Mouse (Mus musculus) left cerebral cortex, adult 9 months (tissue): ENCODE measurements around the gene Gm44511.
A peak's percentile ranks its signal among the peaks of the same experiment; 100 is the strongest.
"Not testable (repeated sequence)": the region's sequence is repeated elsewhere in the genome, so short reads cannot be mapped to it uniquely, and the experiment has no call there.

Source experiments
- DNase-seq, 2 experiments: peaks; one replicate each; pipeline ENCODE4 v3.0.0; 2022; ENCODE audit warnings: low spot score in 2 of 2

The Gm44511 gene

GRCm38 (mm10) chr6:128799896-128800270, 26.2 kb downstream of the Gm44511 start:
- no peak for DNase-seq

DNA sequence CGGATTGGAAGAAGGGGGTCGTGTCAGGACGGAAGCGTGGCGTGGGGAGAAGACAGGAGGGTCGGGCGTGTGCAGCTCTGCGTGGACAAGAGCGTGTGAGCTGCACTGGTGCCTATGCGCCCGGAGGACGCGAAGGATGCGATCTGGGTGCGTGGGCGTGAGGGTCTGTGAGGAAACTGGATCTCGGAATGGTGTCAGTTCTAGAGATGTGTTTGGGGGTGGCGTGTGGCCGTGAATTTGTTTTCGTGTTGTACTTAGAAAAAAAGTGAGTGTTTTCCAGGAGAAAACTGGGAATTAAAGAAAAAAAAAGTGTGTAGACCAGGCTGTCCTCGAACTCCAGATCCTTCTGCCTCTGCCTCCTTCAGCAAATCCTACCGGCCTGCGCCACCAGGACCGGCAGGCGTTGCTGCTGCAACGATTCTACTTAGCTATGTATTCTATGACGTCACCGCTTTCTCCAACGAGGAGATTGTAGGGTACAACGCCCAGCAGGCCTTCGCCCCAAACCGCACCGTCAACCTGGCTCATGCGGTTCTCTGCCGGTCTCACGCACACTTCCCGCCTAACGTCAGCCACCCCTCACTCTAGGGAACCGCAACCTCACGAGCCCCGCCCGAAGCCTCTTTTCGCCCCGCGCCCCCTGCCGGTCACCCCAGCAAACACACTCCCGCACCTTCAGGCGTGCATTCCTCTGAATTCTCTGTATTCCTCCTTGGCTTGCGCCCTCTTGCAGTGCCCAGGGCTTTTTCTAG, 26.8 kb downstream of the Gm44511 start:
- peak; percentile 78 to 93 for DNase-seq

GRCm38 (mm10) chr6:128798772-128799143, 27.4 kb downstream of the Gm44511 start:
- DNase-seq = peak; percentile 53 to 88

DNA sequence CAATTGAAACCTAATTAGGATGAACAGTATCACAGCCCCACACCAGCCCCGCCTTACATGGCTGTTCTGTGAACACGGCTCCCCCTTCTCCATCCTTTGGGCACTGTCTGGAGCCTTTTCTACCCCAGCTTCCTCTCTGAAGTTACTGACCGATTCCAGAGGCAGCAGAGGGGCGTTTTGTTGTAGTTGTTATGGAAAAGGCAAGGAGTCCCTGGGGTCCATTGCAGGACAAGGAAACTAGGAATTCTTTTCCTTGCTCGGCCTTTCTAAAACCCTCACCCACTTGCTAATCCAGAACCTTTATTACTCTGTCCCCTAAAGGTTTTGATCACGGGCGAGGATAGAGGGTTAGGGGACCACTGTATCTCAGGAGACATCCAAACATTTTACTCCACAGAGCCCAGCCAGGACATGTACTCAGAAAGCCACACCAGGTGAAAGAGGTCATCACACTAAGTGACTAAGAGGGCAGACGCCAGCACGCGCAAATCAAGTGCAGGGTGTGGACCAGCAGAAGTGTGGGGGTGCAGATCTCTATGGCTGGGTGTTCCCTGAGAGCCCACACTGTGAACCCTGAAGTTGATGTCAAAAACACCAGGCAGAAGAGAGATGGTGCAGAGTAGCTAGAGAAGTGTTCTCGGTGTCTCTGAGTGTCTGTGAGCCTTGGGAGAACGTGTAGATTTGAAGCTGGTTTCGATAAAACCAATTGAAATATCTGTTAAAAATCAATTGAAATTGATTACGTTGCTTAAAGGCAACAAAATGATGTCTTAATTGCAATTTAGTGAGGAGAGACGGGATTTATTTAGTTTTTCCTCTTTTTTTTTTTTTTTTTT, 28.0 kb downstream of the Gm44511 start:
- DNase-seq = no peak

DNA sequence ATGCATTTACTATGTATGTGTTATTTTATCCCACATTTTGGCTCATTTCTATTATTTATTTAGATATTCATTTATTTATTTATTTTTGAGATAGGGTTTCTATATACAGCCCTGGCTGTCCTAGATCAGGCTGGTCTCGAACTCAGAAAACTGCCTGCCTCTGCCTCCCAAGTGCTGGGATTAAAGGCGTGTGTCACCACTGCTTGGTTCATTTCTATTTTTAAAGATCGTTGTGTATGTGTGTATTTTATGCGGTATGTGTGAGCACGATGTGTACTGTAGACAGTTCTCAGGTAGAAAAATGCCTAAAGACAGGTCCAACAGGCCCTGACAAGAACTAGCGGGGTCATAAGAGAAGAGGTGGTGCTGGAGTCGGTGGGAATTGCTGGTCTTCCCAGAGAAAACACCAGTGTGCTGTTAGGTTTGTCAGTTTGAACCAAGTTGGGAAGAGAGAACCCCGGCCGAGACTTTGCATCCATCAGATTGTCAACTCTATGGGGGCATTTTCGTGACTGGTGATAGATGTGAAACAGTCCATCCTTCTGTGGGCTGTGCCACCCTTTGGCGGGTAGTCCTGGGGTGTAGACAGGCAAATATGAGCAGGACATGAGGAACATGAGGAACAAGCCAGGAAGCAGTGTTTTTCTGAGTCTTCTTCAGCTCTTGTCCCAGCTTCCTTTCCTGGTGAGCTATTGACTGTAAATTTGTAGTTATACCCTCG, 28.8 kb downstream of the Gm44511 start:
- DNase-seq = no peak

DNA sequence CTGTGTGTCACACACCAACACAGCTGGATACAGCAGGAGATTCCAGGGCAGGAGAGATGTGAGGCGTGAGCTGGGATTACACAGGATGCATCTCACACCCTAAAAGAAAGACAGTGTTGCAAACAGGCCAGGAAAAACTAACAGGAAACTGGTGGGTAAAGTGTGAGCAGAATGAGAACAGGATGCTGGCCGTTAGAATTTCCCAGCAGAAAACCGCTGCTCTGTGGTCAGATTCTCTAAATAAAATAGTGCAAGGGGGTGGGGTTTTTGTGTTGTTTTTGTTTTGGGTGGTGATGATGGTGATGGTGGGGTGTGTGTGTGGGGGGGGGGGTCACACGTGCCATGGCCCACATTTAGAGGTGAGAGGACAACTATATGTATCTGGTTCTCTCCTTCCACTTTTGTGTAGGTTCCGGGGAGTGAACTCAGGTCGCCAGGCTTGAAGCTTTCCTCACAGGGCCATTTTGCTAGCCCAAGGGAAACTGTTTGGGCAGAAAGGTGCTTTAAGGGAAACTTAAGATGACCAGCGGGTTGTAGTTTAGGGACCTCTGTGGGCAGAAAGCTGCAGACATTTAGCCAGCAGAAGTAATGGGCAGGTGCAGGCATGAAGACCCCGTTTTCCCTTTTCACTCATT, 29.7 kb downstream of the Gm44511 start:
- DNase-seq = no peak

GRCm38 (mm10) chr6:128793734-128794133, 32.4 kb downstream of the Gm44511 start:
- DNase-seq = no peak

DNA sequence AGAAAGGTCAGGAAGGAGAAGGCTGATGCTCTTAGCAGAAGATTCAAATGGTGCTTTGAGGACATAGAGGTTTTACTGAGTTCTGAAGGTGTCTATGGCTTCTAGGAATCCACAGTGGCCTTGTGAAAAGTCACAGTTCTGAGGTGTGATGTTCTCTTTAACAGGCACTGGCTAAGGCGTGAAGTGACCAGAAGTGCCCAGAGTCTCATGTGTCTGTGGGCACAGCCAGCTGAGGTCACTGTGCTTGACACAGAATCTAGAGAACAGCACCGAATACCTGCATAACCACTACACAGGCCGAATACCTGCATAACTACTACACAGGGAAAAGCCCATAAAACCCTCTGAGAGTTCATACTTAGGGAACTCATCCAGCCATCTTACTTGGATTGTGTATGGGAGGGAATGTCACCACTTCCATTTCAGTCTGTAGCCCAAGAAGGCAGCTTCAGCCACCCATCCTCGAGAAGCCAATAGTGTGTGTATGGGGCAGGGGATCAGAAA, 35.6 kb downstream of the Gm44511 start:
- not testable (repeated sequence) for DNase-seq

DNA sequence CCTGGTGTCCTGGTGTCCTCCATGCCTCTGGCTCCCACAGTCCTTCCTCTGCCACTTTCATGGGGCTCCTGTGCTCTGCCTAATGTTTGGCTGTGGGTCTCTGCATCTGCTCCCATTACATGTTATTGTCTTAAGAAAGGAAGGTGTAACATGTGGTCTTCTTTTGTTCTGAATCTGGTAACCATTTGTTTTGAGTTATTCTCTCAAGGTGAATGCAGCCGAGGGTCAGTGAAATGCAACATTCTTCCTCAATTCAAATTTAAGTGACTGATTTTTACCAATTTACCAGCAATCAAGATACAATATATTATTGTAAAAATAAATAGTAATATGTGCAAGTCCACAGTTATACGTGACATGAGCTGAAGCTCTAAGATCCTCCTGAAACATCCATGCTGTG, 37.0 kb downstream of the Gm44511 start, which contains the start of gene Klrb1c:
Klrb1c (minus strand) TSS at position 101 of the 400 bp plus-strand sequence.
- DNase-seq = no peak

- DNase-seq = no peak
Measured at GRCm38 (mm10) chr6:128788517-128788916, 37.6 kb downstream of the Gm44511 start.

DNA sequence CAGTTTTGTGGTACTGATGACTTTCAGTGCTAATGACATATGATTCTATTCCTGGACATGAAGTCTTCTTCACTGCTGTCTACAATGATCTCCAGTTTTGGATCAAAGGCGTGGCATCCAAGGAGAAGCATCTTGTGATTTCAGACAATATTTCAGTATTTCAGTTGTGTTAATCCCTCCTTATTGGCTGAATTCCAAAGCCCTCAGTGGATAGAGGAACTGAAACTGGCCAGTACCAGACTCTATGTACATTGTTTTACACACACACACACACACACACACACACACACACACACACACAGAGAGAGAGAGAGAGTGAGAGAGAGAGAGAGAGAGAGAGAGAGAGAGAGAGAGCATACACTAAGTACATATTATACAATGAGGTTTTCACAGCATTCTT, 39.7 kb downstream of the Gm44511 start:
- DNase-seq = not testable (repeated sequence)

DNA sequence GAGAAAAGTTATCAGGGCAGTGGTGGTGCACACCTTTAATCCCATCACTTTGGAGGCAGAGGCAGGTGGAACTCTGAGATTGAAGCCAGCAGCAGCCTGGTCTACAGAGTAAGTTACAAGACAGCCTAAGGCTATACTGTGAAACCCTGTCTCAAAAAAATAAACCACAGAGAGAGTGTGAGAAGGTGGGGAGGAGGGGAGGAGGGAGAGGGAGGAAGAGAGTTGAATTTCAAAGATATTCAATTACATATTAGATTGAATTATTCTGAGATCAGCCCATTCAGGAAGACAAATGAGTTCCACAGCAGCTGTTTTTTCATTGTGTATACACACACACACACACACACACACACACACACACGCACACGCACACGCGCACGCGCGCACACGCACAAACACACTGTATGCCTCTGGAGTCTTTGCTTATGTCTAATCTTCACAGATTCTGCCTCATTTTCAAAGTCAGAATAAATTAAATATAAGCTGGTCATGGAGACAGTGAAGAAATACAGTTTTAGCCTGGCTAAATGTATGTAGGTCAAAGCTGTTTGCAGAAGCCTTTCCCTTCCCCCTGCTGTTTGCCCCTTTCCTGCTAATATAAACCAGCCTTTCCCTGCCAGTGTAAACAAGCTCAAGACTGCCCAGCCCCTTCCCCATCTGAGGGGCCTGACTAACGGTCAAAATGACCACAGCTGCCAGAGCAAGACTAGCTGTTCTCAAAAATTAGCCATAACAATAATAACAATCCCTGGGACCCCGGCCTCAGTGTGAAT, 56.4 kb downstream of the Gm44511 start:
- no peak for DNase-seq

DNA sequence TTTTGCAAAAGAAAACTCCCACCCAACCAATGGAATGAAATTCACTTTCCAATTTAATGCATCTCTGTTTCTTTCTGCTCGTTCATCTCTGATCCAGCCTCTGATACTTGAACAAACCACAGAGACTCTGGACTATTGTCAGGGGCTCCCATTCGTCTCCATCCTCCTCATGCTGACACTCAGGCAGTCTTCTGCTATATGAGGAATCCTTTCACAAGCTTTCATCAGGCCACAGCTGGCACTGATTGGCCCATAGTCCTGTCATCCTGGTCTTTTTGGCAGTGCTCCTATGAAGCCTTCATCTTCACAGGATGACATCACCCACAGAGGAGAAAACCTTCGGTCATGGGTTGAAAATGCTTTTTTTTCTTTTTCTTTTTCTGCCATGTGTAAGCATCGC, 58.1 kb downstream of the Gm44511 start:
- DNase-seq = no peak

DNA sequence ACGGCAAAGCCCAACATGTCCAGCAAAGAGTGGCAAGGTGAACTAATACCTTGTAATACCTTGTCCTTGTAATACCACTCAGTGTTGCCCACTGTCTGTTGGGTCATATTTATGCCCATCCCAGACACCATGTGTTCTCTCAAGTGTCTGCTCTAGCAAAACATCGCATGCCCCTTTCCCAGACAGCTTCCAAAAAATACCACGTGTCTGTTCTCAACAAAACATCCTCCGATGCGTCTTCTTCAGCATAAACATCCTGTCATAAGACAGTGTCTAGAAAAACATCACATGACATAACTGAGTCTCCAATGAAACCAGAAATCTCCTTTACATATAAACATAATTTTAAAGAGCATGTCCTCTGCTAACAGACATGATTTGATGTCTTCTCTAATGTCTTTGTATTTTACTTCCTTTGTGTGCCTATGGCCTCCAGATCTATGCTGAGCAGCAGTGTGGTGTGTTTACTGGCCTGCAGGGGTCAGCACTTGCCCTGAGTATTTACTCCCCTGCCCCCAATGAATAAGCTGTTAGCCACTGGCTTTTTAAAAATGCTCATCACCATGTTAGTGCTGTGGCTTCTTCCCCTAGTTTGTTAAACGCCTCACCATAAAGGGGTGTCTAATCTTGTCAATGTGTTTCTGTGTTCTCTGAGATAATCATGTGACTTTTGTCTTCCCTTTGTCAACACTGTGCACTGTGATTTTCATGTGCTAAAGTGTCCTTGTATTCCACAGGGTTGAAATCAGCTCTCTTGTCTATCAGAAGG, 59.4 kb downstream of the Gm44511 start:
- peak in 1 of 2 experiments; percentile 50 for DNase-seq

- no peak for DNase-seq
Measured at GRCm38 (mm10) chr6:128765211-128765610, 60.9 kb downstream of the Gm44511 start.

GRCm38 (mm10) chr6:128764598-128764997, 61.5 kb downstream of the Gm44511 start:
- DNase-seq = no peak

GRCm38 (mm10) chr6:128763736-128764523, 62.2 kb downstream of the Gm44511 start:
- DNase-seq = peak; percentile 98 to 99

GRCm38 (mm10) chr6:128762892-128763670, 63.0 kb downstream of the Gm44511 start:
- DNase-seq = not testable (repeated sequence)
